Mouse (Mus musculus): ENCODE results near the gene Zfp398. TPM values are rescaled to one million over a fixed set of nuclear protein-coding genes. Genes with fewer than 3 reads are reported as not detected.
"Not testable (repeated sequence)": the region's sequence is repeated elsewhere in the genome, so short reads cannot be mapped to it uniquely, and the experiment has no call there.

Zfp398 gene
- polyA plus RNA-seq, 1 experiment from 2014 or later, result 9.3 TPM

GRCm38 (mm10) chr6:47830104-47831078 is 5.1 kb upstream of the Zfp398 start, which contains the start of gene Zfp786:
Gene Zfp786, minus strand, starts transcription at chr6:47830867.
- Histone ChIP-seq H3K27me3 (no peaks in the 10 kb centered on the region), H3K4me1 (peaks cover 5% of the 10 kb centered on the region; the same call in 1 of the 2 replicates), H3K4me2 (peak within 1 kb of the TSS; percentile 66), H3K27ac (peak within 1 kb of the TSS; percentile 70), H3K36me3 (no peaks in the 10 kb centered on the region), H3K4me3 (peak within 1 kb of the TSS; percentile 96), H3K9ac (peak within 1 kb of the TSS; percentile 91), H3K9me3 (no peaks in the 10 kb centered on the region)
- WGBS, result 2% methylated on average over 64 of the region's 64 CpGs
- peak; percentile 89 for ATAC-seq (ENCODE audit: borderline replicate concordance, extremely low read depth, low FRiP score, low TSS enrichment)

GRCm38 (mm10) chr6:47832220-47832619 is 3.2 kb upstream of the Zfp398 start:
- Histone ChIP-seq H3K4me2 (no peak overlapping the region), H3K36me3 (no peaks in the 10 kb centered on the region), H3K27me3 (no peaks in the 10 kb centered on the region), H3K27ac (no peak overlapping the region), H3K4me1 (peaks cover 8% of the 10 kb centered on the region; the same call in 1 of the 2 replicates), H3K4me3 (no peak overlapping the region), H3K9ac (no peak overlapping the region), H3K9me3 (no peaks in the 10 kb centered on the region)
- ATAC-seq (ENCODE audit: borderline replicate concordance, extremely low read depth, low FRiP score, low TSS enrichment), result no peak
- WGBS, result 74% methylated on average over 1 of the region's 1 CpGs

GRCm38 (mm10) chr6:47835984-47836521 is 592 bp downstream of the Zfp398 start:
- Histone ChIP-seq H3K4me3 (peak overlapping the region; percentile 95), H3K4me1 (peaks cover 9% of the 10 kb centered on the region; the same call in 1 of the 2 replicates), H3K9me3 (no peaks in the 10 kb centered on the region), H3K36me3 (peaks cover 4% of the 10 kb centered on the region; the same call in 1 of the 2 replicates), H3K4me2 (peak overlapping the region; percentile 67), H3K27me3 (no peaks in the 10 kb centered on the region), H3K9ac (peak overlapping the region; percentile 92), H3K27ac (peak overlapping the region; percentile 95)
- WGBS, result under 1% methylated on average over 49 of the region's 49 CpGs
- ATAC-seq (ENCODE audit: borderline replicate concordance, extremely low read depth, low FRiP score, low TSS enrichment), result peak; percentile 81

- H3K27me3 ChIP-seq, result no peaks in the 10 kb centered on the region
- H3K27ac ChIP-seq, result no peak overlapping the region
- peaks cover 9% of the 10 kb centered on the region; the same call in 1 of the 2 replicates for H3K4me1 ChIP-seq
- H3K9me3 ChIP-seq, result no peaks in the 10 kb centered on the region
- WGBS, result 41% methylated on average over 2 of the region's 2 CpGs
- H3K9ac ChIP-seq, result no peak overlapping the region
- H3K36me3 ChIP-seq, result peaks cover 4% of the 10 kb centered on the region; the same call in 1 of the 2 replicates
- no peak overlapping the region for H3K4me2 ChIP-seq
- H3K4me3 ChIP-seq, result no peak overlapping the region
- ATAC-seq (ENCODE audit: borderline replicate concordance, extremely low read depth, low FRiP score, low TSS enrichment), result no peak
Measured at GRCm38 (mm10) chr6:47837630-47838029, 2.2 kb downstream of the Zfp398 start.

- Histone ChIP-seq H3K36me3 (peaks cover 4% of the 10 kb centered on the region; the same call in 1 of the 2 replicates), H3K27ac (no peak overlapping the region), H3K27me3 (no peaks in the 10 kb centered on the region), H3K4me1 (peaks cover 9% of the 10 kb centered on the region; the same call in 1 of the 2 replicates), H3K9ac (no peak overlapping the region), H3K9me3 (no peaks in the 10 kb centered on the region), H3K4me3 (no peak overlapping the region), H3K4me2 (no peak overlapping the region)
- no peak for ATAC-seq (ENCODE audit: borderline replicate concordance, extremely low read depth, low FRiP score, low TSS enrichment)
- 78% methylated on average over 1 of the region's 1 CpGs for WGBS
Measured at GRCm38 (mm10) chr6:47841077-47841476, 5.6 kb downstream of the Zfp398 start.

- Histone ChIP-seq H3K4me2 (no peak overlapping the region), H3K4me3 (no peak overlapping the region), H3K27ac (no peak overlapping the region), H3K27me3 (no peaks in the 10 kb centered on the region), H3K4me1 (peaks cover 9% of the 10 kb centered on the region; the same call in 1 of the 2 replicates), H3K9ac (no peak overlapping the region), H3K9me3 (no peaks in the 10 kb centered on the region), H3K36me3 (peaks cover 4% of the 10 kb centered on the region; the same call in 1 of the 2 replicates)
- WGBS, result 93% methylated on average over 2 of the region's 2 CpGs
- no peak for ATAC-seq (ENCODE audit: borderline replicate concordance, extremely low read depth, low FRiP score, low TSS enrichment)
Measured at GRCm38 (mm10) chr6:47841831-47842230, 6.4 kb downstream of the Zfp398 start.

- WGBS, result 76% methylated on average over 1 of the region's 1 CpGs
Measured at GRCm38 (mm10) chr6:47842337-47842736, 6.9 kb downstream of the Zfp398 start.

GRCm38 (mm10) chr6:47845779-47846178 is 10.3 kb downstream of the Zfp398 start:
- Histone ChIP-seq H3K27ac (no peak overlapping the region), H3K36me3 (peaks cover 2% of the 10 kb centered on the region; the same call in 1 of the 2 replicates), H3K4me3 (no peak overlapping the region), H3K4me2 (no peak overlapping the region), H3K9me3 (no peaks in the 10 kb centered on the region), H3K4me1 (no peaks in the 10 kb centered on the region), H3K9ac (no peak overlapping the region), H3K27me3 (no peaks in the 10 kb centered on the region)
- ATAC-seq (ENCODE audit: borderline replicate concordance, extremely low read depth, low FRiP score, low TSS enrichment), result no peak

More at GRCm38 (mm10) chr6:47842337-47842736, 6.9 kb downstream of the Zfp398 start:
- H3K4me1 ChIP-seq, result peaks cover 6% of the 10 kb centered on the region; the same call in 1 of the 2 replicates
- no peak overlapping the region for H3K4me2 ChIP-seq
- no peak overlapping the region for H3K27ac ChIP-seq
- H3K9me3 ChIP-seq, result no peaks in the 10 kb centered on the region
- H3K4me3 ChIP-seq, result no peak overlapping the region
- no peak for ATAC-seq (ENCODE audit: borderline replicate concordance, extremely low read depth, low FRiP score, low TSS enrichment)
- no peaks in the 10 kb centered on the region for H3K27me3 ChIP-seq
- H3K36me3 ChIP-seq, result peaks cover 4% of the 10 kb centered on the region; the same call in 1 of the 2 replicates
- no peak overlapping the region for H3K9ac ChIP-seq

GRCm38 (mm10) chr6:47857241-47857640 is 21.8 kb downstream of the Zfp398 start:
- Histone ChIP-seq H3K4me2 (no peak overlapping the region), H3K27me3 (no peaks in the 10 kb centered on the region), H3K9ac (no peak overlapping the region), H3K36me3 (peaks cover 23% of the 10 kb centered on the region), H3K4me1 (no peaks in the 10 kb centered on the region), H3K27ac (no peak overlapping the region), H3K9me3 (no peaks in the 10 kb centered on the region), H3K4me3 (no peak overlapping the region)
- ATAC-seq (ENCODE audit: borderline replicate concordance, extremely low read depth, low FRiP score, low TSS enrichment), result no peak
- 92% methylated on average over 6 of the region's 6 CpGs for WGBS

GRCm38 (mm10) chr6:47857729-47858128 is 22.3 kb downstream of the Zfp398 start:
- H3K36me3 ChIP-seq, result peaks cover 27% of the 10 kb centered on the region
- not testable (repeated sequence) for H3K27ac ChIP-seq; H3K9ac ChIP-seq; H3K4me1 ChIP-seq; ATAC-seq (ENCODE audit: borderline replicate concordance, extremely low read depth, low FRiP score, low TSS enrichment); H3K9me3 ChIP-seq; H3K4me2 ChIP-seq; H3K27me3 ChIP-seq; H3K4me3 ChIP-seq
- WGBS, result 88% methylated on average over 3 of the region's 3 CpGs

GRCm38 (mm10) chr6:47872266-47872665 is 36.8 kb downstream of the Zfp398 start:
- Histone ChIP-seq H3K36me3 (peaks cover 10% of the 10 kb centered on the region), H3K9ac (no peak overlapping the region), H3K4me2 (no peak overlapping the region), H3K4me3 (no peak overlapping the region), H3K9me3 (no peaks in the 10 kb centered on the region), H3K4me1 (no peaks in the 10 kb centered on the region), H3K27ac (no peak overlapping the region), H3K27me3 (no peaks in the 10 kb centered on the region)
- no peak for ATAC-seq (ENCODE audit: borderline replicate concordance, extremely low read depth, low FRiP score, low TSS enrichment)
- 94% methylated on average over 5 of the region's 5 CpGs for WGBS

- WGBS, result 5% methylated on average over 9 of the region's 9 CpGs
- H3K36me3 ChIP-seq, result peaks cover 22% of the 10 kb centered on the region
- no peaks in the 10 kb centered on the region for H3K27me3 ChIP-seq
- H3K4me3 ChIP-seq, result peak within 1 kb of the TSS; percentile 96
- peak within 1 kb of the TSS; percentile 77 for H3K4me2 ChIP-seq
- peak within 1 kb of the TSS; percentile 91 for H3K9ac ChIP-seq
- no peak for ATAC-seq (ENCODE audit: borderline replicate concordance, extremely low read depth, low FRiP score, low TSS enrichment)
- peak within 1 kb of the TSS; percentile 99 for H3K27ac ChIP-seq
- H3K9me3 ChIP-seq, result no peaks in the 10 kb centered on the region
- peaks cover 19% of the 10 kb centered on the region for H3K4me1 ChIP-seq
Measured at GRCm38 (mm10) chr6:47877058-47877457, 41.6 kb downstream of the Zfp398 start, which contains the start of gene Zfp282. Gene Zfp282, plus strand, starts transcription at chr6:47877204.

Measured in lung, embryonic 15.5 days (tissue).